Mouse (Mus musculus): ENCODE results near the gene B3gnt6.

DNA sequence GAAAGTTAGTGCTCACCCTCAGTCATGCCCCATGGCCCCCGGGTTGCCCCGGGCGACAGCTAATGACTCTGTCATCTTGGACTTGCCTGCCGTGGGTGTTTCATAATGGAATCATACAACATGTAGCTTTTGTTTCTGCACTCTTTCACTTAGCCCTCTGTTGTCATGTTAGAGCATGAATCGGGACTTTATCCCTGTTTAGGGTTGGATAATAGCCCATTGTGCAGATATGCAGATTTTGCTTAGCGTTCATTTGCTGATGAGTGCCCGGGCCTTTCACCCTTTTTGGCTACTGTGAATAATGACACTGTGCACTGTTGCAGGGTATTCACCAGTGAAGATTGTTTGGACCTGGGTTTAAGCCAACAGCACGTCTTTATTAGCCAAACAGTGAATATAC is 12.6 kb downstream of the B3gnt6 start:
- TF ChIP-seq E2F4 (IDR thresholded peaks at IDR 0.05; ENCODE audit: insufficient read depth) (no peak), REST (IDR thresholded peaks at IDR 0.05; ENCODE audit: insufficient read depth, insufficient read length) (no peak), POLR2A (IDR thresholded peaks at IDR 0.05; ENCODE audit: insufficient read length, low read depth) (no peak)

Measured in myocyte (in vitro differentiated cells).